Mouse (Mus musculus) CH12.LX (cell line): ENCODE data around the gene Setmar.

Experiments used
- CHD1 ChIP-seq: IDR thresholded peaks from 2 replicates; pipeline ENCODE4 v1.6.1; 2012; ENCODE audit warnings: low read depth, low read length, improper control_type of control experiment, inconsistent platforms
- CTCF ChIP-seq, 2 experiments: IDR thresholded peaks in 1 of 2; conservative IDR thresholded peaks in 1 of 2; 2 replicates each; pipeline ENCODE4 v1.5.1; 2011 to 2012; ENCODE audit warnings: low read depth in 2 of 2, low read length in 2 of 2, improper control_type of control experiment in 1 of 2, inconsistent platforms in 1 of 2, mild to moderate bottlenecking in 1 of 2, moderate library complexity in 1 of 2
- E2F4 ChIP-seq: IDR thresholded peaks from 2 replicates; pipeline ENCODE4 v1.6.1; 2011; ENCODE audit warnings: low read depth, low read length, improper control_type of control experiment; ENCODE audit not compliant: insufficient replicate concordance
- ETS1 ChIP-seq: conservative IDR thresholded peaks from 2 replicates; pipeline ENCODE4 v1.6.1; 2012; ENCODE audit warnings: low read depth, mild to moderate bottlenecking, inconsistent platforms, low read length, improper control_type of control experiment, moderate library complexity
- GABPA ChIP-seq: IDR thresholded peaks from 2 replicates; pipeline ENCODE4 v1.6.1; 2012; ENCODE audit warnings: low read depth, low read length, improper control_type of control experiment, inconsistent platforms; ENCODE audit not compliant: insufficient replicate concordance
- HCFC1 ChIP-seq: IDR thresholded peaks from 2 replicates; pipeline ENCODE4 v1.6.1; 2012; ENCODE audit warnings: low read depth, mild to moderate bottlenecking, inconsistent platforms, low read length, improper control_type of control experiment
- JUN ChIP-seq: IDR thresholded peaks from 2 replicates; pipeline ENCODE4 v1.6.1; 2011; ENCODE audit warnings: low read depth, mild to moderate bottlenecking, low read length, improper control_type of control experiment, moderate library complexity; ENCODE audit not compliant: insufficient read depth
- KAT2A ChIP-seq: IDR thresholded peaks from 2 replicates; pipeline ENCODE4 v1.6.1; 2012; ENCODE audit warnings: low read length, improper control_type of control experiment, inconsistent platforms; ENCODE audit not compliant: insufficient replicate concordance
- MAX ChIP-seq: IDR thresholded peaks from 2 replicates; pipeline ENCODE4 v1.6.1; 2011; ENCODE audit warnings: low read length, improper control_type of control experiment
- MAZ ChIP-seq: IDR thresholded peaks from 2 replicates; pipeline ENCODE4 v1.6.1; 2012; ENCODE audit warnings: low read depth, mild to moderate bottlenecking, inconsistent platforms, low read length, improper control_type of control experiment, moderate library complexity
- RAD21 ChIP-seq: IDR thresholded peaks from 2 replicates; pipeline ENCODE4 v1.6.1; 2011; ENCODE audit warnings: low read depth, mild to moderate bottlenecking, low read length, improper control_type of control experiment, moderate library complexity
- TBP ChIP-seq: conservative IDR thresholded peaks from 2 replicates; pipeline ENCODE4 v1.6.1; 2011; ENCODE audit warnings: low read depth, low read length, improper control_type of control experiment
- ZKSCAN1 ChIP-seq: IDR thresholded peaks from 2 replicates; pipeline ENCODE4 v1.6.1; 2012; ENCODE audit warnings: low read depth, inconsistent platforms, low read length, improper control_type of control experiment, borderline replicate concordance

GRCm38 (mm10) chr6:108061121-108061520, 3.7 kb upstream of the Setmar start:
- no peak for TF ChIP-seq CTCF (conservative IDR thresholded peaks at IDR 0.05 in 1 of 2, IDR thresholded peaks at IDR 0.05 in 1 of 2; ENCODE audit: low read depth in 2 of 2, low read length in 2 of 2)
- no peak for TF ChIP-seq ETS1
- no peak for TF ChIP-seq KAT2A
- TF ChIP-seq MAZ, result no peak
- TF ChIP-seq E2F4, result no peak
- TF ChIP-seq HCFC1, result no peak
- TF ChIP-seq GABPA, result no peak
- no peak for TF ChIP-seq TBP
- TF ChIP-seq ZKSCAN1, result no peak
- no peak for TF ChIP-seq CHD1
- TF ChIP-seq RAD21, result no peak
- TF ChIP-seq JUN, result no peak
- no peak for TF ChIP-seq MAX
